Mouse (Mus musculus): ENCODE measurements around the gene Smarca2.

- no peak for TF ChIP-seq POLR2A (IDR thresholded peaks at IDR 0.05; ENCODE audit: low read depth, low read length)
- TF ChIP-seq CTCF (IDR thresholded peaks at IDR 0.05; ENCODE audit: extremely low read depth, insufficient read depth, insufficient read length, insufficient replicate concordance) = no peak
Observed at GRCm38 (mm10) chr19:26767941-26768340, 163.1 kb downstream of the Smarca2 start.

Measured in spleen, adult 2 months (tissue).